Mouse (Mus musculus) inflammation-experienced regulatory T-cells, adult 6 months (primary cell): Measurements from ENCODE around the gene Fbln1. TPM values are rescaled to one million over a fixed set of nuclear protein-coding genes. Genes with fewer than 3 reads are reported as not detected.

Experiments
- ATAC-seq: one replicate; pipeline ENCODE4 v1.8.0; 2017
- polyA plus RNA-seq, 3 experiments: library from polyadenylated mRNA; unstranded; fragments of 100-300 nt; shearing (Covaris generic); gene quantifications; one replicate each; pipeline ENCODE4 v1.2.1; 2017

The Fbln1 gene
- polyA plus RNA-seq: not detected

DNA sequence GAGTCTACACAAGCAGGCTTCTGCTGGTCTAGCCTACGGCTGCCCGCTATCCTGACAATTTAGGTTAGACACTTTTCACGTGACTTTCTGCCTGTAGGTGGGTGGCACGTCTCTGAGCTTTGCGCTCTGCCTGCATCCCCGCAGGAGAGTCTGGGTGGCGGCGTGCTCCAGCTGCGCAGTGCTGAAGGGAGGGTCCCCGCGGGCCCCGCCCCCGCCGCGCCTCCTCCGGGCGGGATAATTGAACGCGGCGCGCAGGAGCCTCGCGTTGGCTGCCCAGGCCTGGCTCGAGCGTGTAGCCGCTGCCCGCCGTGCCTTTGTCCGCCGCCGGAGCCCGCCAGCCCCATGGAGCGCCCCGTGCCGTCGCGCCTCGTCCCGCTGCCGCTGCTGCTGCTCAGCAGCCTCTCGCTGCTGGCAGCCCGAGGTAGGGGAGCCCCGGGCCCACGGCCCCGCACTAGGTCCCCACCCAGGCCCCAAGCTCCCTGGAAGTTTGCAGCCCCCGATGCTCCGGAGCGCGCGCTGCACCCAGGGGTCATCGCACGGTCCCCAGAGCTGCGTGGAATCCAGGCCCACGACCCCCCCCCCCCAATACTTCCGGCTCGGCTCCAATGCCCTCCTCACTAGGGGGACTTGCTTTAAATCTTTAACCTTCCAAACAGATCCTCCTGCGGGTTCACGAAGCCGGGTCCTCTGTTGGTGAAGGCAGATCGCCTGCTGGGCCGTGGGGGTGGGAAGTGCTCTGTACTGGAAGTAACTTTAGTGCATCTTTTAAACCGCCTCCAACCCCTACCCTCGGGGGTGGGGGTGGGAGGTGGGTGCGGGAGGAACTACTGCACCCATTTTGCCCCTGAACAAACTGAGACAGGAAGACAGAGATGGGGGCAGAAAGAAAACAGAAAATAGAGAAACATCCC is at the start of gene Fbln1:
Gene Fbln1 (plus strand): TSS at position 158 of the 911 bp plus-strand sequence.
- no peak for ATAC-seq

DNA sequence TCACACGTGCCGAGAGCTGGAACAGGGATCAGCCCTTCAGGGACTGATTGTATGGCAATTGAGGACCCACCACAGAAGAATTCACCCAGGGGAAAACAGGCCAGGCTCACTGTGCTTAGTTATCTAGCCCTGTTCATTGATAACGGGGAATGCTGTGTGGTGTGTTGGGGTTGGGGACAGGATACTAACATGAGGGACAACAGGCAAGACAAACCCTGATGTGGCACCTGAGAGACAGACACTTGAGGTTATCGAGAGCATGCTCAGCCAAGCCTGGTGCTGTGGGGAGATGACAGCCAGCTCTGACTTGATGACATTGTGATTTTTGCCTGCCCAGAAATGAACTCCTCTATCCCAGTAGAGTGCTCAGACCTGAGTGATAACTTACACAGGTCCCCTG is 49.6 kb upstream of the Fbln1 start:
- no peak for ATAC-seq

DNA sequence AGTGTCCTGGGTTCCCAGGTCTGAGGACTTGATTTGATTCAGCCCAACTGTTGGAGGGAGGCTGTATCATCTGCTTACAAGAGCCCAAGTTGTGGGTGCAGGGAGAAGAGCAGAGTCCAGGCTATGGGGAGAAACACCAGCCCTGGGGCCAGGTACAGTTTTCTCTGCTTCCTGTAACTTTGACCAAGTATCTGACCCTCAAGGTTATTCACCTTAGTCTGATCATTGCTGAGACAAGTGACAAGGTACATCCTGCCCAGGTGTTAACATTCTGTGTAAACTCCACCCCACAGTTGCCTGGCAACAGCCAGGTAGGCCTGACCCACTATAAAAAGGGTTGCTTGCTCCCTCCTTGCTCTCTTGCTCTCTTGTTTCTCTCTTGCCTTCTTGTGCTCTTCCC is 44.3 kb upstream of the Fbln1 start:
- ATAC-seq: no peak

DNA sequence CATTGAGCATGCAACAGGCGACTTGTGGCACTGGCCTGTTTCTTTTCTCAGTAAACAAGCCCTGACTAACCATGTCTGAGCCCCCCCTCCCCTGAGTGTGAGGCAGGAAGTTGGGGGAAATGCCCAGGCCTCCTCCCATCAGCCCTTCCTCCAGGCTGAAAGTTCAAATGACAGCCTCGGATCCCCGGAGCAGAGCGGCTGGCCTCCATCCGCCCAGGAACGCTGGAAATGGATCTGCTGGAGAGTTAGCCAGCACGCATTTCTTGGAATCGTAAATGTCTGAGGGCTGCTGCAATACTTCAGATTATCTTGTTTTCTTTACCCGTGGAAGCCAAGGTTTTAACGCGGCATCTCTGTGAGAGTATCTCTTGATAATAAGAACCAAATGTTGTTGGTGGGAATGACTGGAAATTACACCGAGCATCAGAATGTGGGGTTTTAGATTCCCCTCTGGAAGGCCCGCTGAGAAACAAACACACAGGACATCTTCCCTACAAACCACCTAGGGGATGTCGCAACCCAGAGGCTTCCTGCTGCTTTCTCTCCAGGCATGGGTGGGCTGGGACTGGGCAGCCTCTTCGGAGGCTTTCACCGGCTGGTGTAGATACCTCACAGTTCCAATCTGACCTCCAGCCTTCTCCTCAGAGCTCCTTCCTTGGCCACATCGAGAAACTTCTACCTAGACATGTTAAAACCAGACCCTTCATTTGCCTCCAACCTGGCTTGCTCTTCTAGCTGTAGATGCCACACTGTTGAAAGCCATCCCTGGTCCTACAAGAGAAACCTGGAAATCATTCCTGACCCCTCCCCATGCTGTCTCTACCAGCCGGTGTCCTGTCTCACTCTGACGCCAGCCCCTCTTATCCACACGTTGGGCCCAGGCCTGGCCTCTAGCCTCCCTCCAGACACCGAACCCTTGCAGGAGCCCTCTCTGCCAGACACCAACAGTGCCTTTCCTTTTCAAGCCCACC is 42.8 kb upstream of the Fbln1 start:
- no peak for ATAC-seq

DNA sequence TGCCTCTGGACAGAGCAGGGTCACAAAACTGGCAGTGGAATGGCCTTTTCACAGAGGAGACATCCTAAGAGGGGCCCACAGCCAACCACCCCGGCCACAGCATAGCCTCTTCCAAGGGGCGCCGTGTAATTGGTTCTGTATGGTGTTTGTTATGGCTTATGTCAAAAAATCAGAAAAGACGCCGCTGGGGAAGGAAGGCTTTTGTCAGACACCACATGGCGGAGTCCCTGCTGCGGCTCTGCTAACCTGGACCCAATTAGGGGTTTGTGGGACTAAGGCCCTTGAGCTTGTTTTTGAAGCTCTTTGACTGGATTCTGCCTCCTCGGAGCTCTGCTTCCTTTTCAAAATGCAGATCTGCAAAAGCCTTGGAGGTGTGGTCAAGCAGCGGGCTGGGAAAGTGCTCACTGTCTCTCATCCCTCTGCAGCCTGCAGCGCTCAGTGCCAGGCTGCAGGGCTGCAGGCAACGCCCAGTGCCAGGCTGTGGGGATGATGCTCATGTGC is 39.3 kb upstream of the Fbln1 start:
- ATAC-seq: no peak

DNA sequence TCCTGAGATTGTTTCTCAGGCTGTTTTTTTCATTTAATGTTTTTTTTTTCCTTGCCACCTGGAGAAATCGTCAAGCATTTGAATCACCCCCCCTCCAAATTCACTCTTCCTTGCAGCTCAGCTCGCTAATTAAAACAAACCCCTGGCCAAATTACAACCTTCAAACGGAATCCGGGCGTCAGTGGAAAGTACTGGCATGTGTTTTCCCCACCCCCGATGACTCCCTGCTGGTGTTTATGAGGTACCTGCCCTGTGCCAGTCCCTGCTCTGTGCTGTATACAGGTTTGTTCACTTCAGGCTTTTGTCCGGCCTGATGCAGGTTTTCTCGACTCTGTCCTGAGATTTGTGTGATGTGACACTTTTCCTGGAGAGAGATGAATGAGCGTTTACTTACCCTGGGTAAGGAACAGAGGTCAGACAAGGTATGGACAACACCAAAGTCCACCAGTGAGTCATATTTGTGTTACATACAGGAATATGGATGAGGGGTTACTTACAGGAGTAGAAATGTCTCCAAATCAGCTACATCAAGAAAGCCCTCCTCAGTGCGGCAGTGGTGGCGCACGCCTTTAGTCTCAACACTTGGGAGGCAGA is 38.6 kb upstream of the Fbln1 start:
- ATAC-seq: no peak

DNA sequence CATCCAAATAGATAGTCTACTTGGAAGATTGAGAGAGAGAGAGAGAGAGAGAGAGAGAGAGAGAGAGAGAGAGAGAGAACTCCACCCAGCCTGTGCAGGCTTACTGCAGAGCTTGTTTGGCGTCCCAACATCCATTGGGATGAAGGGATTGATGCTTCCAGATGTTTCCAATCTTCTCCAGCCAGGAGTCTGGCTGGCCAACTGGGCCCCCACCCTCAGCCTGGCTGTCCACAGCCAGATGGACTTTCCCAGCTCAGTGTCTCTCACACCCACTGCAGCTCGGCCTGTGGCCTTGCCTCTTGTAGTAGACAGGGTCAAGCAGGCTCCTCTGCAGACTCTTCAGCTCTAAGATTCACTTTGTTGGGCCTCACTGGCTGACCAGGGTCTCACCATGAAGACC is 33.7 kb upstream of the Fbln1 start:
- no peak for ATAC-seq

DNA sequence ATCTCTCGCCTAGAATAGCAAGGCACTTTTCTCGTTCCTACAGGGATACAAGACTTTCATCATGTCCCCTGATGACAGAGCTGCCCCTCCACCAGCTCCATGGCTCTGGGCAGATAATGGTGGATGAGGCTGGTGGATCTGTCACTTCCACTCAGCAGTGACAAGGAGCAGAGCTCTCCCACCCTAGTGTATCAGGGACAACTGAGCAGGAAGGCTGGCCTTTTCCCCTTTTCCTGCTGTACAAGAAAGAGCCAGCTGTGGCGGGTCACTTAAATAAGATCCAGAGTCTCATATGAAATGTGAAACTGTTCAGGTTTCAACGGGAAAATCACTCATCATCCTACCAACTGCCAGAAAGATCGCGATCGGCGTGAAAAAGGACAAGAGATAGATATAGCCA is 32.3 kb upstream of the Fbln1 start:
- no peak for ATAC-seq

DNA sequence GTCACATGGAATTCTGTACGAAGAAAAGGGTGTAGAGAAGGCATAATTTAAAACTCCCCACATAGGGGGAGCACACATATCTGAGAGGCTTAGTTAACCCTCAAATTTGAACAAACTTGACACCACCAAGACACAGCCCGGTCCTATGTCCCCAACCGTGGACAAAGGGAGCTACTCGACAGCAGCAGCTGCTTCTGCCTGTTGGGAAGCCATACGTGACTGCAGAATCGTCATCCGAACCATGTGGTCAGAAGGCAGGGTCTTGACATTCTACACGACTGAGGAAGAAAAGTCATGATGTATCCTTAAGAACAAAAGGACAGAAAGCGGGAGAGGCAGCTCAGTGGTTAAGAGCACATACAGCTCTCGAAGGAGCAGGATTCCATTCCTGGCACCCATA is 31.7 kb upstream of the Fbln1 start:
- ATAC-seq: no peak

DNA sequence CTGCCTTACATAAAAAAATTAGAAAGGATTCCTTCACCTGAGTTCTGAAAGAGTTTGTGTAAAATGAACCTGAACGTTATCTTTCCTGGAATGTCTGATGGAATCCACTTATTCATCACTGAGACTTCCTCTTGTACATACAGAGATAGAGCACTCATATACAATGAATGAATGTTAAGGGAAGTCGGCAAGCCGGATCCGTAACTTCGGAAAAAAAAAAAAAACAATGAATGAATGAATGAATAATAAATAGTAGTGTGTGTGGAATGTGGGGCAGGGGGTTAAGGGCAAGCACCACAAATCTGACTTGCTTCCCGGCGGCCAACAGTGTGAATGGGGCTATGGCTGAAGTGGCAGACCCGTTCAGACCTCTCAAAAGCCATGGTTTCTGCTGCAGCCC is 28.2 kb upstream of the Fbln1 start:
- no peak for ATAC-seq

DNA sequence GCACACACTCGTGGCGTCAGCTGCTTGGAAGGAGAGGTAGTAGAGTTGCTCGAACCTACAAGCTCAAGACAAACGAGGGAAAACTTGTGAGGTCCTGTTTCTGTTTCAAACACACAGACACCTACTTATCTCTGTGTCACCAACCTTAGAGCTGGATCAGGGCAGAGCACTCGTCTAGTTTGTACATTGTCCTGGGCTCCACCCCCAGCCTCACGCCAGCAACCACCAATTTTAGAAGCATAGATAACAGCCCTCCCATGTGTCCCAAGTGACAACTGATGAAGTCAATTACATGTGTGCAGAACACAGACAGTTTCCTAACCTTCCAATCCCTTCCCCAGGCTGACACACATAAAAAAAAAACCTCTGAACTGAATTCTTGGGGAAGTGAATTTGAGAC is 27.6 kb upstream of the Fbln1 start:
- no peak for ATAC-seq

DNA sequence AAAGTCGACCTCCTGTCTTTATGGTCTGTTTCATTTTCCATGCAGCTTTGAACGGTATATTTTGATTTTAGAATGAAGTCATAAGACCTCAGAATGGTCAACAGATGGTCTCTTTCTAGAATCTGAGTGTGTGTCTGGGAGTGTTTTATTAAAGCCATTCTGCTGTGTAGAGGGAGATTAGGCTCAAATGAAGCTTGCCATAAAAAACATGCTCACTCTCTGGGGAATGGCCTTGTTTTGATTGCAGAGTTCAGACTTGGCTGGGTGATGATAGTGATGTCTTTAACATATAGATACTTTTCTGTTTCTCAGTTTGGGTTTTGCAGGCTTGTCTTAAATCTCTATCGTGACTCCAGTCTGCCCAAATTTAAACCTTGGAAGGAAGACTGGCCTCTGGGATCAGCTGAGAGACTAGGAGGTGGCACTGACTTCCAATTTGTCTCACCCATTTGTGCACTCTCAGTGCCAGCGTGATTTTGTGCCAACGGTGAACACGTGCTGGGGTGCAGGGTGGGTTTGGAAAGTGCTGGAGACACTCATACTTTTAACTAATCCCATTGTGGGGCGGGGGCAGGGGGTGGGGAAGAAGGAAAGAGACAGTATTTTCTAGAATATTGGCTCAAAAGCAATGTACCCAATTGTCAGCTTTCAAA is 26.1 kb upstream of the Fbln1 start:
- no peak for ATAC-seq

DNA sequence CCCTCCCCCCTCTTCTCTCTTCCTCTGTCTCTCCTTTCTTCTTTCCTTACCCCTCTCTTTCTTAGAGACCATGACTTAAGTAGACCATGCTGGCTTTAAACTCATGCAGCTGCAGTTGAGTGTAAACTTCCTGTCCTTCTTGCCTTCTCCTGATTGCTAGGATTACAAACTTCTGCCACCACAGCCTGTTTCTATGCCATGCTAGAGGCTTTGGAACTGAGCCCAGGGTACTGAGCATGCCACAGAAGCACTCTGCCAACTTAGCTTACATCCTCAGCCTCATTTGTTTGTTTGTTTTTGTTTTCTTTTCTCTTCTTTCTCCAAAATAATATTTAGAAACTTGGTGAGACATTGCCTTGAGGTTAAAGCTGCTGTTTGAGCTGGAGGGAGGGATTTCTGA is 25.4 kb upstream of the Fbln1 start:
- no peak for ATAC-seq

DNA sequence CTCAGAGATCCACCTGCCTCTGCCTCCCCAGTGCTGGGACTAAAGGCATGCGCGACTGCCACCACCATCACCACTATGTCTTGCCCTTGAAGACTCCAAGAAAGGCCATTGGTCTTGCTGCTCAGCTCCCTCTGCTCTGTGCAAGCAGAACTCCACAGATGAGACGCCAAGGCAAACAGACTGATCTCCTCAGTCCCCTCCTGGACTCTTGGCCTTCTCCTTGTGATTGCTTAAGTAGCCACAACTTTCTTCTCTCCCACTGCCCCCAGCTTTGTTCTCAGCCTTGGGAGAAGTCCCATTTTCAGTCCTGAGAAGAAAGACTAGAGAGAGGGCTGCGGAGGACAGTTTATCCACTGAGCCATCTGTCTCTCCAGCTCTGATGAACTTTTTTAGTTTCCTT is 23.7 kb upstream of the Fbln1 start:
- no peak for ATAC-seq

DNA sequence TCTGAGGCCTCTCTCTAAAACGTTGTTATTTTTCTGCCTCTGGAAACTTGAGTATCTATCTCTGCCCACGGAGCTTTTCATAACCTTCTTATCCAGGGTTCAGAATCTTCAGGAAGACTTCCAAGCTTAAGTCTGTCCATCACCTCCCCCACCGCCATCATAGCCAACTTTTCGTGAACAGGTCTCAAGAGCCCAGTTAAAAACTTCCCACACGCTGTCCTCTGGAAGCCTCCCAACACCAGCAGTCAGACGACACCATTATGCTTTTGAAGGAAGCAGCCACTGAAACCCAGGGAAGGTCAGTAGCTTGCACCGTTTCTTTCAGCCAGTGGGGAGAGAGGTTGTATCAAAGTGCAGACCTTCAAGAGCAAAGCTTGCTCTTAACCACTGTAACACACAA is 18.8 kb upstream of the Fbln1 start:
- ATAC-seq: no peak

DNA sequence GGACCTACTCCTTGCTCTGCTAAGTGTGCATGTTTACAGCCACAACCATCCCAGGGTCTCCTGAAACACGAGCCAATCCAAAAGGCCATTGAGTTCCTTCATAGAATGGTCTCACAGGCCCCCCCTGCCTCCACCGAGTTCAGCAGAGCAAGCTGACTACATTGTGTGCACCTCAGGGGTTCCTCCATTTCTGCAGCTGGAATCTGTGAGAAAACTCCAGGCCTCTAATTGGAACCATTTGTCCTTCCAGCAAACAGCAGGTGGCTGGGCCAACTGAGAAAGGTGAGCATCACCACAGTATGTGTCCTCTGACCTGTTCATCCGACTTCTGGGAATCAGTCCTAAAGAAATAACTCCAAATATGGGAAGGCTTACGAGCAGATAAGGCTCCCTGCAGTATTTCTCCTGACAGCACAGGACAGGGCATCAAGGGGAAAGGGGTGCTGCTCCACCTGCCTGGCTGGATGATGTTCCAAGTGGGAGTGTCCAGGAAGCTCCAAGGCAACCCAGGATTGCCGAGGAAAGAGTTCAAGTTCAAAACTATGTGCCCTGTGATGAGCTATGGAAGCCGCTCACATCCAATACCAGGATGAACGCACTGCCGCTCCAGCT is 17.5 kb upstream of the Fbln1 start:
- ATAC-seq: no peak

DNA sequence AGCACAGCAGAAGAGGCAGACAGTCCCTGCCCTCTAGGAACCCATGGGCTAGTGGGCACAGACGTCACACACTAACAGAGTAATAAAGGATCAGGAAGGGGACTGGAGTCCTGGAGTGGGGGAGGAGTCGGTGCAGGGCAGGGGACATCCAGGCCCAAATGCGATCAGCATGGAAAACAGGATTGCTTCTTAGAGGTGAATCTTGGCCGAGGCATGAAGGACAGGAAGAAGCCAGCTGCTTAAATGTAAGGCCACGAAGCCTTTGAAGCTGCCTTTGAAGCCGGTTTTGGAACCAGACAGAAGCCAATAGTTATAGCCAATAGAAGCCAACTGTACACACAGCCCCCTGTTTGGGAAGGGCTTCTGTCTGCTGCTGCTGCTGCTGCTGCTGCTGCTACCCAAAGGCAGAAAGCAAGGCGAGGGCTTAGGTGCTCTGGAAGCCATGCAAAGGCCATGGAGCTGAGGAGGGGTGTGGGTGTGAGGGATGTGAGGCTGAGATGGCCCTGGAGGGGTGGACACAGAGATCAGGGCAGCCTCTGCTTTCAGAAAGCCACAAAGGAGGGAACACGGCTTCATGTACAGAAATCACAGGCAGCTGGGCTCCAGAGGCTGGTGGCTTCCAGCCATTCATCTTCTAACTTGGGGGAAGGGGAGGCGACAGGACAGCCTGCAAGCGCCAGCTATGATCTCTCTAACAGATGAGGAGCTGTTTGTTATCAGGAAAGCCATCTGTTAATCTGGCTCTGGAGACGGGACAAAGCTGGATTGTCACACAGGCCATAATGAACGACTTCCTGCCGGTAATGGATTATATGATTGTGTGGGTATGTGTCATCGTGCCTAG is 5.1 kb upstream of the Fbln1 start:
- no peak for ATAC-seq

DNA sequence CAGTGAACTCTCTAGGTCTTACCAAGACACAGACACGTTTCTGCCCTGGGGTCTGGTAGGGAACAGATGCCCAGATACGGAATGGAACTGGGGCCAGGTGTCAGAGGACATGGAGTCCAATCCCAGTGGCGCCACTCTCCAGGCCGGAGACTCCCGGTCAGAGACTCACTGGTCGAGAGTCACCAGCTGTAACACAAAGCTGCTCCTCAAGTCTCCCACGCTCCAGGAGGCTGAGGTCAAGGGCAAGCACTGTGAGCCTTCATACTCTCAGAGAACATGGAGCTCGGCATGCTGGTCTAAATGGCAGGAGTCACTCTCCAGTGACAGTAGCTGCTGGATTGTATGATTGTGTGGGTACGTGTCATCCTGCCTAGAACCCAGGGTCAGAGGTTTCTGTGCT is 3.5 kb upstream of the Fbln1 start:
- no peak for ATAC-seq

DNA sequence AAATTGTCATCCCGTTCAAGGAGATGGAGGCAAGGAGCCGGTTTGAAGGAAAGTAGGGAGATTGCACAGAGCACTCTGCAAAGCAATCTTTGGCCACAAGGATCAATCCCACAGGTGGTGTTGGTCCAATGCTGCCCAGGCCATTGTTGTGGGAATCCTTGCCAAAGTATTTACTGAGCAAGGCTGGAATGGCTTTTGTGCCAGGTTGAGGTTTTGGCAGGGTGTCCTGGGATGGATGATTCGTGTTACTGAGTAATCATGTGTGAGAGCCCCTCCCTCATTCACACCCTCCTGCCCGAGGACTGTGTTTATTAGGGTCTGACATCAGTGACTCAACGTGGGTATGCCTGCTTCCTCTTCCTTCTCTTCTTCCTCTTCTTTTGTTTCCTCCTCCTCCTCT is 3.0 kb upstream of the Fbln1 start:
- ATAC-seq: no peak

DNA sequence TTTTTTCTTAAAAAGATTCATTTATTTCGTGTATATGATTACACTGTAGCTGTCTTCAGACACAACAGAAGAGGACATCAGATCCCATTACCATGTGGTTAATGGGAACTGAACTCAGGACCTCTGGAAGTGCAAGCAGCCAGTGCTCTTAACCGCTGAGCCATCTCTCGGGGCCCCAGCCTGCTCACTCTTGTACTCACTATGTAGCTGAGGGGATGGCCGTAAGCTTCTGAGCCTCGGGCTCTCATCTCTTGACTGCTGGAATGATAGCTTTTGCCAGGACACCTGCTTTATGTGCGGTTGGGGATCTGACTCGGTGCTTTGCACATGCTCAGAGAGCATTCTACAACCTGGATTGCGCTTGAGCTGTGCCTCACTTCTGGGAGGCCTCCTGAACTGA is 1.4 kb upstream of the Fbln1 start:
- ATAC-seq: no peak

DNA sequence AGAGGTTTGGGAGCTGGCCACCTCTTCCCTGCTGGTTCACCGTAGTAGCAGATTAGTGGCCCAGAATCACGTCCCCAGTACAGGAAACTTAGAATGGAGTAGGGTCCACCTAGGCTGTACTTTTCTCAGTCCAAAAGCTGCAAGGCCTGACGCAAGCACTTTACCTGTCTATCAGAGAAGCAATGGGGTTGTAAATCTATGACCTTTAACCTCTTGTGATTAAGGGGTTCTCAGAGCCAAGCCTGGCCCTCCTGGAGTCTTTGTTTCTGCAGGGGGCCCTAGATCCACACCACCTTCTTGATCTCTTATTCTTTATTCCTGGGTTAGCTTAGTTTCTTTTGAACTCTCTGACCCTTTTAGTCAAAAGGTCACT is 940 bp downstream of the Fbln1 start:
- no peak for ATAC-seq
